26 mouse cellular contexts compared by ENCODE assay signal in the genomic region with DNA sequence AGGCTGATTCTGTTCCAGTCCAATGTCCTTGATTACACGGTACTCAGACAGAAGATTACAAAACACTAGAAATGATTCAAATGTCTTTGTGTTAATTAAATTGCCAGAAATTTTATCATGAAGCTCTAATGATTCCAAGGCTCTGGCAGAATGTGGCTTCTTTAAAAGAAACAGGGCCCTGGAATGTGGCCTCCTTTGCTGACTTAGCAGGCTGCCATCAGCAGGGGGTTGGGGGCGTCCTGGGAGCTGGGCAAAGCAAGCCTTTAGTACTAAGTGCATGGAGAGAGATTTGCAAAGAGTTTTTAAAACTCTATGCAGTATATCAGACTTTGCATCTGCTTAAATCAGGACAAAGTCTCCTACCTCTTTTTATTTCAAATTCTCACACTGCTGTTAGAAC.
DNase-seq lines count a peak whose midpoint lies in the region; ATAC-seq lines count a peak whose summit lies in the region.
"Had no signal": no experiment of that assay in that cellular context is flagged by ENCODE, and none has a peak within 500 bp of the region (broad histone marks: within the 10 kb centered on the region; RNA-seq: fewer than 3 reads in every experiment).

No protein-coding gene starts in this region.

- peak overlapping the region; percentile 40; the same call in 1 of the 2 replicates for H3K27ac ChIP-seq in forebrain, embryonic 10.5 days
- no peak overlapping the region for H3K27ac ChIP-seq in forebrain, embryonic 15.5 days (replicated peaks)
- H3K27ac ChIP-seq: embryonic facial prominence, embryonic 13.5 days; liver, embryonic 14.5 days; neural tube, embryonic 12.5 days; stomach, embryonic 15.5 days had no signal

- no peak overlapping the region for H3K4me3 ChIP-seq in forebrain, embryonic 10.5 days
- no peak overlapping the region for H3K4me3 ChIP-seq in forebrain, embryonic 15.5 days
- H3K4me3 ChIP-seq: embryonic facial prominence, embryonic 13.5 days; myocyte; neural tube, embryonic 12.5 days; stomach, embryonic 15.5 days had no signal

- ATAC-seq in forebrain, embryonic 15.5 days (replicated peaks) = no peak
- ATAC-seq in activated CD4-positive, CD25-positive, alpha-beta regulatory T cell, adult 4 months = no peak
- ATAC-seq: hindbrain, embryonic 16.5 days; midbrain, embryonic 16.5 days had no signal

- H3K36me3 ChIP-seq in forebrain, embryonic 10.5 days (replicated peaks) = no peaks in the 10 kb centered on the region
- H3K36me3 ChIP-seq in forebrain, embryonic 15.5 days = no peaks in the 10 kb centered on the region
- H3K36me3 ChIP-seq: embryonic facial prominence, embryonic 13.5 days; G1E; neural tube, embryonic 12.5 days; stomach, embryonic 15.5 days had no signal

- no peaks in the 10 kb centered on the region for H3K9me3 ChIP-seq in forebrain, embryonic 10.5 days
- H3K9me3 ChIP-seq in forebrain, embryonic 15.5 days = no peaks in the 10 kb centered on the region
- H3K9me3 ChIP-seq: embryonic facial prominence, embryonic 13.5 days; G1E; neural tube, embryonic 12.5 days; stomach, embryonic 15.5 days had no signal

- H3K4me1 ChIP-seq in forebrain, embryonic 10.5 days = peaks cover 13% of the 10 kb centered on the region
- H3K4me1 ChIP-seq in forebrain, embryonic 15.5 days = no peaks in the 10 kb centered on the region
- H3K4me1 ChIP-seq: stomach, embryonic 15.5 days had no signal

- no peak overlapping the region for H3K9ac ChIP-seq in forebrain, embryonic 15.5 days (replicated peaks)
- H3K9ac ChIP-seq: embryonic facial prominence, embryonic 13.5 days; liver, embryonic 14.5 days; neural tube, embryonic 12.5 days; stomach, embryonic 15.5 days had no signal

- 15% methylated on average over 2 of the region's 2 CpGs for WGBS in forebrain, embryonic 10.5 days
- 10% methylated on average over 2 of the region's 2 CpGs for WGBS in forebrain, embryonic 15.5 days

- no peaks in the 10 kb centered on the region for H3K27me3 ChIP-seq in forebrain, embryonic 10.5 days (ENCODE audit: poor library complexity, severe bottlenecking)
- H3K27me3 ChIP-seq in forebrain, embryonic 15.5 days = no peaks in the 10 kb centered on the region
- H3K27me3 ChIP-seq: embryonic facial prominence, embryonic 13.5 days; neural tube, embryonic 12.5 days; stomach, embryonic 15.5 days had no signal

- peak; percentile 17 for DNase-seq in adrenal gland, postnatal 10 days
- no peak for DNase-seq in adrenal gland, postnatal 25 days
- DNase-seq in forebrain, embryonic 10.5 days (ENCODE audit: extremely low spot score, low spot score) = no peak
- peak; percentile 5 for DNase-seq in ovary, adult 18-20 months (ENCODE audit: low spot score)
- no peak for DNase-seq in ovary, postnatal 10 days (ENCODE audit: low spot score)
- DNase-seq in mesoderm, embryonic 11.5 days (ENCODE audit: low read depth, low spot score) = peak; percentile 24
- DNase-seq: cerebellum, adult 11 months; cerebellum, adult 9-11 months; gastrocnemius, postnatal 10 days; kidney, adult 18-20 months; layer of hippocampus, adult 9-11 months; liver; lung, adult 2 months; right cerebral cortex, postnatal 25 days; thymus, postnatal 14 days had no signal

- no peak overlapping the region for H3K4me2 ChIP-seq in forebrain, embryonic 15.5 days (replicated peaks)
- H3K4me2 ChIP-seq: embryonic facial prominence, embryonic 13.5 days; midbrain, embryonic 11.5 days; neural tube, embryonic 12.5 days; stomach, embryonic 15.5 days had no signal

Comparison
In these comparisons a context has a peak if more than half of its experiments do, and no peak if none do; other contexts are left out.
1. DNase-seq: peak in adrenal gland, postnatal 10 days (single experiment), ovary, adult 18-20 months (single experiment) and mesoderm, embryonic 11.5 days (single experiment); none in adrenal gland, postnatal 25 days (single experiment), forebrain, embryonic 10.5 days (single experiment) and ovary, postnatal 10 days (single experiment).